Mouse (Mus musculus) heart, postnatal 14 days (tissue): ENCODE results near the gene Opa3. TPM values are rescaled to one million over a fixed set of nuclear protein-coding genes. Genes with fewer than 3 reads are reported as not detected.

Experiments
- DNase-seq, 2 experiments: peaks; one replicate each; pipeline ENCODE4 v3.0.0; 2021 to 2022
- intact Hi-C: fragments of 180-260 bp; cut with DNase I; formaldehyde crosslinking; loops from one replicate; pipeline ENCODE4 v1.15.1; 2025
- total RNA-seq, 2 experiments: library from RNA; stranded (reverse); gene quantifications; 2 replicates each; pipeline ENCODE4 v1.2.3; 2021

Opa3 gene
- total RNA-seq, 2 experiments from 2014 or later: 54.8 to 58.3 TPM

DNA sequence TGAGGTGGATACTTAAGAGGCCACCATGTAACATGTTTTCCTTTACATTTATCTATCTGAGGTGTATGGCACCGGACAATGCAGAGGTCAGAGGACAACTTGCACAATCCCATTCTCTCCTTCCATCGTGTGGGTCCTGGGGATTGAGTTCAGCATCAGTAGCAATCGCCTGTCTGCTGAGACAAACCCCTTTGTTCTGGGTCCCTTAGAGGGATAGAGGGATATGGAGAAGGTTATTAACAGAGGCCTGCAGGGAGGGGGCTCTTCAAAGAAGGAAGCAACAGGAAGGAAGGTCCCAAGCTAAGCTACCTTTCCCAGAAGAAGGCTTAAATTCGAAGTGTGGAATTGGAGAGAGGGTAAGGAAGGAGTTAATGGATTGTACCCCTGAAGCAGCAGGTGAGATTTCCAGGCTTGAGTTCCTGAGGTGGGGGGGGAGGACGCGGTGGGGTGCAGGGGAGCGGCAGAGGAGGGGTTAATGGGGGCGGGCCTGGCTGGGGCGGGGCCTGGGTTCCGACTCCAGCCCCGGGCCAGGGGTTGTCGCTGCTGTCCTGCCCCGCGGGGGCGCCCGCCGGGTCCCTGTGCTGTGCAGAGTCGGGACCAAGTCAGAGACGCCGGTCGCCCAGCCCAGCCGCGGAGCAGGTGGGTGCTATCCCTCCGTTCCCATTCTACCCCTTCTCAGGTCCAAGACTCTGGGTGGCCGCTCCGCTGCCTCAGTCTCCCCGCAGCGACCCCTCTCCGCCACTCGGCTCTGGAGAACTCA lies 16.0 kb upstream of the Opa3 start, which contains the start of gene Gpr4:
Gene Gpr4, plus strand, starts transcription at position 543 of the 760 bp plus-strand sequence.
- DNase-seq: peak; percentile 68 to 71
- intact Hi-C loops: no loop called here

GRCm38 (mm10) chr7:19213385-19213784 lies 14.7 kb upstream of the Opa3 start:
- intact Hi-C loops: no loop called here
- DNase-seq: no peak

DNA sequence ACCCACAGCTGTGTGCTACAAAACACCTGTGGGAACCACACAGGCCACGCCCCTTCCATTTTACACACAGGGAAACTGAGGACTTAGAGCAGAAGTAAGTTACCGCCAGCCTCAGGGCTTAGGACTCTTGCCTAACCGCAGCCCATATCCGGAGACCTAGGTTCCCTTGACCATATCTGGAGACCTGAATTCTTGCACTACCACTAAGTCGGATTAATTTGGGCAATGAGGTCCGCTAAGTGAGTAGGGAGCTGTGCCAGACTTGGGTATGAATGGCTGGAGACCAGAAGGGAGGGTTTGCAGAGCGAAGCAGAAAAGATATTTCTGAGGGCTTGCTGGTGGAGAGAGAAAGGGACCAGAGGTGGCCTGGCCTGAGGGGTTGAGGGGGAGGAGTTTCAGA lies 13.8 kb upstream of the Opa3 start:
- no peak for DNase-seq
- intact Hi-C loops: no loop called here

DNA sequence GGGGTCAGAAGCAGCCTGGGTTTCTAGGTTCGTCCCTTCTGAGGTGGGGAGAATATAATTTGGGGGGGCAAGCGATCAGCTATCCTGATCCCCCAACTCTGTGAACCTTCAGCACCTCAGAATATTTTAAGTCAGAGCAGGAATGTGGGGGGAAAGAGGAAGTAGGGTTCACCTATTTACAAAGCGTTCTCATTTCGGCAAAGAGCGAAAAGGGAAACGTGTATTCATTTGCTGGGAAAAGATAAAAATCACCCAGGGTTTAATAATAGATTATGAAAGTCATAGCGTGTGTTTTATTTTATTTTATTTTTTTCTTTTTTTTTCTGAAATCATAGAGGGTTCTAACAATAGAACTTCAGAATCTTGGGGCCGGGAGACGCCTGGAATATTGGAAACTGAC lies 13.2 kb upstream of the Opa3 start:
- intact Hi-C loops: no loop called here
- no peak for DNase-seq

- DNase-seq: no peak
- intact Hi-C loops: no loop called here
Measured at GRCm38 (mm10) chr7:19217492-19217891, 10.6 kb upstream of the Opa3 start.

DNA sequence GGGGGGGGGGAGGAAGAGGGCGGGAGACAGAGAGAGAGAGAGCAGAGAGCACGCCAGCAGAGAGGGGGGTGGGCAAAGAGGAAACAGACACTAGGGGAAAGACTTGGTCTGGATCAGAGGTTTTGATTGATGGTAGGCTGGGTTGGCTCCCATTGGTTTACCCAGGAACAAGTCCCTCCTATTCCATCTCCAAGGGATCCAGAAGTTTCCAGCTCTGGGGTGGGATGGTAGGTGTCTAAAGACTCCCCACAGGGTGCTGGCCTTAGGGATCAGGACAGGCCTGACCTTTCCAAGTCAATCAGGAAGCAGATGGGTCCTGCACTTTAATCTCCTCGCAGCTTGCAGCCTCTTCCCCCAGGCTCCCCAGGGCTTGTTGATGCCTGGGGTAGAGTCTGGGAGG lies 10.2 kb upstream of the Opa3 start:
- no peak for DNase-seq
- intact Hi-C loops: no loop called here

- DNase-seq: no peak
- intact Hi-C loops: no loop called here
Measured at GRCm38 (mm10) chr7:19220061-19220460, 8.1 kb upstream of the Opa3 start.

GRCm38 (mm10) chr7:19222189-19222588 lies 5.9 kb upstream of the Opa3 start:
- intact Hi-C loops: no loop called here
- DNase-seq: no peak

DNA sequence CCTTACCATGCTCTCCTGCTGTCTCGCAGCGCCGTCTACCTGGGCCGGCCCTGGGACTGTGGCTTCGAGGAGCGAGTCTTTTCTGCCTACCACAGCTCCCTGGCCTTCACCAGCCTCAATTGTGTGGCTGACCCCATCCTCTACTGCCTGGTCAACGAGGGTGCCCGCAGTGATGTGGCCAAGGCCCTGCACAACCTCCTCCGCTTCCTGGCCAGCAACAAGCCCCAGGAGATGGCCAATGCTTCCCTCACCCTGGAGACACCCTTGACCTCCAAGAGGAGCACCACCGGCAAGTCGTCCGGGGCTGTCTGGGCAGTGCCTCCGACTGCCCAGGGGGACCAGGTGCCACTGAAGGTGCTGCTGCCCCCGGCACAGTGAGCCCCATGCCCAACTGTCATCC lies 5.3 kb upstream of the Opa3 start:
- intact Hi-C loops: no loop called here
- DNase-seq: no peak

DNA sequence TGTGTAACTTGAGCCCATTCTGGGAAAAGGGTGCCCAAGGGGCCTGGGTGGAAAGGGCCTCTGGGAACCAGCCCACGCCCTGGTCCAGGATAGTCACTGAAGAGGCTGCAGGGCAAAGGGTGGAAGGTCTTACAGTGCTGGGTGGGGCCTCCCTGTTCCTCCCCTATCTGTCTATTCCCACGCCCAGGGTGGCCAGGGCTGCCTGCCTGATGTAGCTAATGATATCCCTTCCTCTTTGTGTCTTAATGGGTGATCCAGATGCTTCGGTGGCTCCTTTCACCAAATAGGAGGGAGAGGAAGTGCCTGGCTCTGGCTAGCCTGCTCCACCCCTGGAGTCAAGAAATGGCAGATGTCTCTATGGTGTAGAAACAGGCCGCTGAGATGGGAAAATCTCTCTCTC lies 3.2 kb upstream of the Opa3 start:
- no peak for DNase-seq
- intact Hi-C loops: no loop called here

DNA sequence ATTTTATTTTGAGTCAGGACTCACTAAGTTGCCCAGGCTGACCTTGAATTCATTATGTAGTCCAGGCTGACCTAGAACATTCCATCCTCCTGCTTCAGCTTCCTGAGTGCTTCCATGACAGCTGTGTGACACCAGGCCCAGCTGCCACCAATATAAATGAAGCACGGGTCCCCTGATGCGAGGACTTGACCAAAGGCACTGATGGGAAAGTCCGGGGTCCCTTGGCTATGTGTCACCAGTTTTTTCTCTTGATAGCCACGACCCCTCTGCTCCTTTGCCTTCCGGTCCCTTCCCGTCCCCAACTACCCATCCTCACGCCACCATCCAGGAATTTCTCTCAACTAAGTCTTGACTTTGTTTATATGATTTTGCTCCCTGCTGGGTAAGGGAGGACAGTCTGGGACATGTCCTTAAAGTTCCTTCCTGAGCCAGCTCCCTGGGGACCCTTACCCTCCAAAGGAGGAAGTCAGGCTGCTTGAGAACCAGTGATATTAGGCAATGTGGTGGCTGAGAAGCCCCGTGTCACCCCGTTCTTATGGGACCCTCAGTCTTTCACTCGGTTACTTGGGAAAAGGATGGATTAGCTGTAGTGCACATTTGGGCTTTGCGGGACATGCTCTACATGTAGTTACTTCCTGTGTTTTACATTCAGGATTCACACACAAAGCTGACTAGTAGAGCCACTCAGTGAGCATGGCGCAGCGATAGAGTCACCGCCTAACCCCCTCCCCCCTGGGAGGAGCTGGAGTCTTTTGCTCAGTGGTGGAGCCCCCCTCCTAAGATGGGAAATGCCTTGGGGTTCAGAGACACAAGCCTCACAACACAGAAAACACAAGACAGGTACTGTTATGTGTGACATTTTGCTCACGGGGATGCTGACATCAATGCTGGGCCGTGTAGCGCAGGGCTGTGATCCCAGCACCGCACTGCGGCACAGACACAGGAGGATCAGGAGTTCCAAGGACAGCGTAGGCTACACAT lies 1.0 kb upstream of the Opa3 start:
- intact Hi-C loops: no loop called here
- DNase-seq: peak; percentile 40 to 49

DNA sequence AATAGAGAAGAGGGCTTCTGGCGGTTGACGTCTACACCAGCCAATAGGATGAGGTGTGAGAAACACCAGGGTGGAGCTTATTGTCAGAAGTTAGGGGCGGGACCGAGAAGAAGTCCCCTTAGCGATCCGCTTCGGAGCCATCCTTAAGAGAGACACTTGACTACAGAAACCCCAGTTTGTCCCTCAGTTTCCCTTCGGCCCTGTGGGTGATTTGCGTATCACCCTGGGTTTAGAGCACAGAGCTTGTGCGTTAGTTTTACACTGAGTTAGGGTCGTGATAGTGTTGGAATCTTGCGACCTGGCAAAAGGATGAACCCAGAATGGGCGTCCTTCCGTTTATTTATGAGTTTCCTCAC lies 637 bp downstream of the Opa3 start:
- DNase-seq: no peak
- intact Hi-C loops: no loop called here

DNA sequence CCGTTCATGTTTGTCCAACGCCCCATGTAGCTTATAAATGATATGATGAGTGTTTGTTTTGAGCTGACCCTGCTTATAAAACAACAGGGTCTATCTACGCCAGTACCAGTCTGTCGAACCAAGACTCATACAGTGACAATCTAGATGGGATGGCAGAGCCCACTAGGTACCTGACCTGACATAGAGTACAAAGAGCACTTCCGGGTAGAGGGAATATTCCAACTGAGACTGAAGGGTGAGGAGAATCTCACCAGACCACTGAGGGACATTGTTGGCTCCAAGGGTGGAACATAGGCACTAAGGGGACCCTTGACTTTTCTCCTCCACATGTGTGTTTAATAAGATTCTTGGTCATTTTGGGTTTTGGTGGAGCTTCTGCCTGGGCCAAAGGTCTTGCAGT lies 1.3 kb downstream of the Opa3 start:
- no peak for DNase-seq
- intact Hi-C loops: no loop called here

DNA sequence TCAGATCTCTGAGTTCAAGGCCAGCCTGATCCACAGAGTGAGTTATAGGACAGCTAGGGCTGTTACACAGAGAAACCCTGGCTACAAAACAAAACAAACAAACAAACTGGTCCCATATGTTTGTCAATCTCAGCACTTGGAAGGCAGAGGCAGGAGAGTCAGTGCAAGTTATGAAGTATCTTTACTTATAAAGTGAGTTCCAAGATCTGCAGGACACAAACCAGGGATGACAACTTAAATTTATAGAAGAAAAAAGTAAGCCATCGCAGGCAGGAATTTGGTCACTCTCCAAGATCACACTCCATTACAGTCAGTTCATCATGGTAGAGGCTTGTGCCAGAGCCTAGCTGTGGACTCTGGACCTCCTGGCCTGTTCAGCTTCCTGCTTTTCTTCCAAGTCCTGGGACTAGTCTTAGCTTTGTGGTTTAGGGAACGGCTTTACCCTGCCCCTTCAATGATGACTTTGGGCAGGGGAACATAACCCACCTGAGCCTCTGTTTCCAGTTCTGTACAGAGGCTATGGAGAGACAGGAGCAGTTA lies 2.0 kb downstream of the Opa3 start:
- DNase-seq: no peak
- intact Hi-C loops: no loop called here

DNA sequence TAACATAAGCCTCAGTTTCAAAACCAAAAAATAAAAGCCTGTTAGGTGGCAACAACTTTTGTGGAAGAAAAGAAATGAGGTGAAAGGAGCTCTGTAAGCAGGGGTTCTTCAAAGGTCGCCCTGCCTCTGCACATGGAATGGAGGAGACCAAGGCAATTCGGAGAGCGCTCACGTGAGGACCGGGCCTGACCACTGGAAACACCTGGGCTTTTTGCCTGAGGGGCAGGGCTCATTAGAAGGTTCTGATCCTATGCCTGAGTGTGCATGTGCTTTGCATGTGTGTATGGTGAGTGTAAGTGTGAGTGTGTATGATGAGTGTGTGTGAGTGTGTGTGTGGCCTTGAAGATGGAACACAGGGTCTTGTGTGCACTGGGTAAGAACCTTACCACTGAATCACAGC lies 2.8 kb downstream of the Opa3 start:
- intact Hi-C loops: no loop called here

GRCm38 (mm10) chr7:19231849-19232248 lies 3.7 kb downstream of the Opa3 start:
- intact Hi-C loops: no loop called here
- DNase-seq: no peak

More for the DNA sequence above, 2.8 kb downstream of the Opa3 start:
- no peak for DNase-seq

- no peak for DNase-seq
- intact Hi-C loops: no loop called here
Measured at GRCm38 (mm10) chr7:19234652-19235051, 6.5 kb downstream of the Opa3 start.

GRCm38 (mm10) chr7:19235092-19235671 lies 7.0 kb downstream of the Opa3 start:
- intact Hi-C loops: no loop called here

DNA sequence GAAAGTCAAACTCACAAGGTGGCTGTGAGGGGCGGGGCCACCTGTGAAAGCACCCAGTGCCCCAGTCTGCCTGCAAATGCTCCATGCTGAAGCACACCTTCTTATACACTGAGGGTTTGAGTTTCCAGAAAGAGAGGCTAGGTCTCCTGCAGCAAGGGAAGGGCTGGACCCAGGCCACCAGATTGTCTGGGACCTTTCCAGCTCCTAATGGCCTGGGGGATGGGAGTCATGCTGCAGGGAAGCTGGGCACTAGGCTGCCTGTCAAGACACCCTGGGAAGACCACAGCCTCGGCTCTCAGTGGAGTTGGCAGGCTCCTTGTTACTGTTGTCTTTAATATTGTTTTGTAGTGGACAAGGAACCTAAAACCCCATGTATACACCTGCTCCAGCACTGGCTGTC lies 8.3 kb downstream of the Opa3 start:
- intact Hi-C loops: no loop called here
- DNase-seq: peak; percentile 45 to 63

More at GRCm38 (mm10) chr7:19235092-19235671, 7.0 kb downstream of the Opa3 start:
- DNase-seq: no peak

DNA sequence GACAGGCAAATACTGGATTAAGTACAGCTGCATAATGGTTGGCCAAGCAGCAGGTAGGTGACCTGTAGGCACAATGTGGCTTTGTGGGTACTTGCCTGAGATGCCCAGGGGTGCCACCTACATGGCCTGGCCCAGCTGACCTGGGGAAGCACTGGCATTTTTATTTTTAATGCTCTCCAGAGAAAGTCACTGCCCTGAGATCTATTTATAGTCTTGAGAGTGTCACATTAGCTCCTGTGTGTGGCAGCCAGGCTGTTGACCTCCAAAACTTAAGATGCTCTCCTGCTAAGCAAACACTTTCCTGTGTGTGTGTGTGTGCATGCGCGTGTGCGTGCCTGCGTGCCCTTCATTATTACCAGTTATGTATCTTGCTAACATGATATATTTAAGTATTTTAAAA lies 10.2 kb downstream of the Opa3 start:
- intact Hi-C loops: loop anchor here (2.0 kb wide), 1 partner anchor 104 kb away; no protein-coding TSS in a partner anchor
- DNase-seq: no peak

GRCm38 (mm10) chr7:19239423-19239822 lies 11.3 kb downstream of the Opa3 start:
- peak; percentile 90 to 95 for DNase-seq

More at GRCm38 (mm10) chr7:19239423-19239822, 11.3 kb downstream of the Opa3 start:
- intact Hi-C loops: loop anchor here (1.0 to 2.0 kb wide), 2 partner anchors 42 to 103 kb away; no protein-coding TSS in a partner anchor
